Mouse (Mus musculus) MEL (cell line): Measurements from ENCODE around the gene Adap2. TPM values are rescaled to one million over a fixed set of nuclear protein-coding genes. Genes with fewer than 3 reads are reported as not detected.
A peak's percentile ranks its signal among the peaks of the same experiment; 100 is the strongest.

Experiments
- DNase-seq: peaks from one replicate; pipeline ENCODE4 v3.0.0; 2011; ENCODE audit warnings: low read depth, low spot score
- H3K27ac ChIP-seq: 2 replicates; pipeline ENCODE4 v1.5.1; 2012; ENCODE audit warnings: low read depth, mild to moderate bottlenecking, control low read depth, low read length, moderate library complexity; ENCODE audit not compliant: control insufficient read depth
- H3K27me3 ChIP-seq, 2 experiments: fragments of 150-350 bp in 1 of 2; sonication (generic) in 1 of 2; 2 replicates each; pipeline ENCODE4 v1.6.1; 2012; ENCODE audit warnings: low read length in 2 of 2, mild to moderate bottlenecking in 2 of 2, improper control_type of control experiment in 1 of 2, moderate library complexity in 1 of 2; ENCODE audit not compliant: insufficient read depth in 2 of 2, control insufficient read depth in 1 of 2
- H3K36me3 ChIP-seq, 2 experiments: 2 replicates each; pipeline ENCODE4 v1.6.1; 2012 to 2014; ENCODE audit warnings: low read length in 2 of 2, improper control_type of control experiment in 1 of 2, inconsistent platforms in 1 of 2, mild to moderate bottlenecking in 1 of 2; ENCODE audit not compliant: insufficient read depth in 2 of 2, control insufficient read depth in 1 of 2
- H3K4me1 ChIP-seq, 2 experiments: fragments of 150-350 bp in 1 of 2; sonication (generic) in 1 of 2; 2 replicates each; pipeline ENCODE4 v1.6.1; 2012; ENCODE audit warnings: low read length in 2 of 2, improper control_type of control experiment in 1 of 2, mild to moderate bottlenecking in 1 of 2; ENCODE audit not compliant: insufficient read depth in 2 of 2, control insufficient read depth in 1 of 2
- H3K4me3 ChIP-seq, 2 experiments: fragments of 150-350 bp in 1 of 2; sonication (generic) in 1 of 2; 2 replicates each; pipeline ENCODE4 v1.5.1; 2012; ENCODE audit warnings: low read depth in 2 of 2, low read length in 2 of 2, mild to moderate bottlenecking in 2 of 2, moderate library complexity in 2 of 2, control low read depth in 1 of 2, improper control_type of control experiment in 1 of 2; ENCODE audit not compliant: control insufficient read depth in 1 of 2, insufficient read depth in 1 of 2
- H3K79me2 ChIP-seq: 2 replicates; pipeline ENCODE4 v1.6.1; 2012; ENCODE audit warnings: mild to moderate bottlenecking, low read length, moderate library complexity; ENCODE audit not compliant: control insufficient read depth, poor library complexity, insufficient read depth
- H3K9ac ChIP-seq: 2 replicates; pipeline ENCODE4 v1.6.1; 2012; ENCODE audit warnings: low read depth, mild to moderate bottlenecking, control low read depth, low read length, moderate library complexity; ENCODE audit not compliant: control insufficient read depth, poor library complexity, severe bottlenecking
- H3K9me3 ChIP-seq: fragments of 150-350 bp; sonication (generic); replicated peaks from 2 replicates; pipeline ENCODE4 v1.6.1; 2012; ENCODE audit warnings: mild to moderate bottlenecking, low read length, improper control_type of control experiment, moderate library complexity; ENCODE audit not compliant: insufficient read depth
- BHLHE40 ChIP-seq: IDR thresholded peaks from 2 replicates; pipeline ENCODE4 v1.6.1; 2012; ENCODE audit warnings: low read depth, mild to moderate bottlenecking, inconsistent platforms, low read length, improper control_type of control experiment, borderline replicate concordance
- CHD1 ChIP-seq: IDR thresholded peaks from 2 replicates; pipeline ENCODE4 v1.6.1; 2012; ENCODE audit warnings: low read depth, mild to moderate bottlenecking, inconsistent platforms, low read length, improper control_type of control experiment
- CHD2 ChIP-seq: IDR thresholded peaks from 2 replicates; pipeline ENCODE4 v1.6.1; 2011; ENCODE audit warnings: low read length, improper control_type of control experiment
- CTCF ChIP-seq, 3 experiments: IDR thresholded peaks in 2 of 3; conservative IDR thresholded peaks in 1 of 3; 2 replicates each; pipeline ENCODE4 v1.5.1; 2011 to 2012; ENCODE audit warnings: low read length in 3 of 3, low read depth in 2 of 3, mild to moderate bottlenecking in 2 of 3, improper control_type of control experiment in 1 of 3, inconsistent platforms in 1 of 3, mixed read lengths in 1 of 3, moderate library complexity in 1 of 3; ENCODE audit not compliant: control insufficient read depth in 1 of 3, insufficient read depth in 1 of 3, poor library complexity in 1 of 3, severe bottlenecking in 1 of 3
- E2F4 ChIP-seq: IDR thresholded peaks from 2 replicates; pipeline ENCODE4 v1.6.1; 2011; ENCODE audit warnings: low read depth, low read length, improper control_type of control experiment, borderline replicate concordance
- ELF1 ChIP-seq: IDR thresholded peaks from 2 replicates; pipeline ENCODE4 v1.6.1; 2014; ENCODE audit warnings: low read depth, mild to moderate bottlenecking, inconsistent platforms, low read length, improper control_type of control experiment, moderate library complexity
- EP300 ChIP-seq, 2 experiments: IDR thresholded peaks; 2 replicates each; pipeline ENCODE4 v1.6.1; 2011; ENCODE audit warnings: improper control_type of control experiment in 2 of 2, low read length in 2 of 2, low read depth in 1 of 2, mild to moderate bottlenecking in 1 of 2
- HCFC1 ChIP-seq: IDR thresholded peaks from 2 replicates; pipeline ENCODE4 v1.6.1; 2012; ENCODE audit warnings: low read depth, mild to moderate bottlenecking, inconsistent platforms, low read length, improper control_type of control experiment, moderate library complexity
- KAT2A ChIP-seq: conservative IDR thresholded peaks from 2 replicates; pipeline ENCODE4 v1.6.1; 2012; ENCODE audit warnings: low read depth, low read length, improper control_type of control experiment, inconsistent platforms
- MAFK ChIP-seq: IDR thresholded peaks from 2 replicates; pipeline ENCODE4 v1.6.1; 2011; ENCODE audit warnings: low read depth, mild to moderate bottlenecking, low read length, improper control_type of control experiment, borderline replicate concordance
- MAX ChIP-seq: IDR thresholded peaks from 2 replicates; pipeline ENCODE4 v1.6.1; 2011; ENCODE audit warnings: low read length, improper control_type of control experiment
- MAZ ChIP-seq: IDR thresholded peaks from 2 replicates; pipeline ENCODE4 v1.6.1; 2012; ENCODE audit warnings: low read depth, mild to moderate bottlenecking, inconsistent platforms, low read length, improper control_type of control experiment
- POLR2AphosphoS2 ChIP-seq: IDR thresholded peaks from 2 replicates; pipeline ENCODE4 v1.6.1; 2011; ENCODE audit warnings: low read length, improper control_type of control experiment
- RCOR1 ChIP-seq: IDR thresholded peaks from 2 replicates; pipeline ENCODE4 v1.6.1; 2012; ENCODE audit warnings: low read depth, mild to moderate bottlenecking, inconsistent platforms, low read length, improper control_type of control experiment
- SIN3A ChIP-seq: IDR thresholded peaks from 2 replicates; pipeline ENCODE4 v1.6.1; 2012; ENCODE audit warnings: low read length, improper control_type of control experiment, inconsistent platforms
- USF1 ChIP-seq: IDR thresholded peaks from 2 replicates; pipeline ENCODE4 v1.6.1; 2014; ENCODE audit warnings: low read depth, mild to moderate bottlenecking, inconsistent platforms, low read length, improper control_type of control experiment, moderate library complexity
- USF2 ChIP-seq, 2 experiments: IDR thresholded peaks; 2 replicates each; pipeline ENCODE4 v1.6.1; 2011 to 2012; ENCODE audit warnings: improper control_type of control experiment in 2 of 2, low read length in 2 of 2, borderline replicate concordance in 1 of 2, inconsistent platforms in 1 of 2, low read depth in 1 of 2, mild to moderate bottlenecking in 1 of 2; ENCODE audit not compliant: insufficient read depth in 1 of 2
- ZC3H11A ChIP-seq: IDR thresholded peaks from 2 replicates; pipeline ENCODE4 v1.6.1; 2012; ENCODE audit warnings: low read depth, mild to moderate bottlenecking, inconsistent platforms, low read length, improper control_type of control experiment
- ZMIZ1 ChIP-seq: IDR thresholded peaks from 2 replicates; pipeline ENCODE4 v1.6.1; 2012; ENCODE audit warnings: low read depth, mild to moderate bottlenecking, inconsistent platforms, low read length, improper control_type of control experiment, moderate library complexity
- polyA plus RNA-seq, 2 experiments: library from polyadenylated mRNA; stranded (reverse) in 1 of 2; unstranded in 1 of 2; fragments of >175 nt in 1 of 2; fragments of >200 nt in 1 of 2; gene quantifications; 2 replicates each; pipeline versions ENCODE4 v1.2.1 to v1.2.4; 2012; ENCODE audit warnings: low replicate concordance in 2 of 2, low read depth in 1 of 2; ENCODE audit not compliant: insufficient read length in 2 of 2, insufficient read depth in 1 of 2, missing spikeins in 1 of 2
- total RNA-seq: library from RNA; depleted of rRNA; stranded (reverse); fragments of 300-350 nt; gene quantifications from 2 replicates; pipeline ENCODE4 v1.2.3, GENCODE M21; 2012

The Adap2 gene
- total and polyA plus RNA-seq, 3 experiments = not detected

GRCm38 (mm10) chr11:80163362-80164116 lies 9.6 kb downstream of the Adap2 start:
- Histone ChIP-seq H3K27ac (no peak overlapping the region), H3K27me3 (peaks cover 7 to 12% of the 10 kb centered on the region in 2 experiments; a peak in 3 of 4 replicates), H3K79me2 (no peaks in the 10 kb centered on the region), H3K9ac (no peak overlapping the region), H3K9me3 (no peaks in the 10 kb centered on the region), H3K36me3 (no peaks in the 10 kb centered on the region), H3K4me3 (no peak overlapping the region), H3K4me1 (no peaks in the 10 kb centered on the region; a peak in 1 of 4 replicates)
- TF ChIP-seq CHD1 (no peak), EP300 (IDR thresholded peaks at IDR 0.05; ENCODE audit: low read depth in 1 of 2, low read length in 2 of 2) (peak in 1 of 2 experiments; percentile 6; a peak in 1 of 4 replicates), HCFC1 (no peak), USF1 (no peak), ELF1 (no peak), RCOR1 (no peak), ZMIZ1 (no peak)
- DNase-seq = no peak

- Histone ChIP-seq H3K27me3 (peaks cover 5 to 10% of the 10 kb centered on the region in 2 experiments; a peak in 3 of 4 replicates), H3K79me2 (no peaks in the 10 kb centered on the region), H3K9me3 (no peaks in the 10 kb centered on the region), H3K36me3 (no peaks in the 10 kb centered on the region), H3K9ac (no peak overlapping the region), H3K4me3 (no peak overlapping the region), H3K27ac (no peak overlapping the region), H3K4me1 (no peaks in the 10 kb centered on the region; a peak in 1 of 4 replicates)
- TF ChIP-seq ZMIZ1 (no peak), E2F4 (no peak), CHD2 (no peak), MAFK (no peak), ZC3H11A (no peak), POLR2AphosphoS2 (no peak), CTCF (IDR thresholded peaks at IDR 0.05 in 2 of 3, conservative IDR thresholded peaks at IDR 0.05 in 1 of 3; ENCODE audit: control insufficient read depth in 1 of 3, insufficient read depth in 1 of 3, low read depth in 2 of 3, low read length in 3 of 3, poor library complexity in 1 of 3, severe bottlenecking in 1 of 3) (no peak), USF2 (IDR thresholded peaks at IDR 0.05; ENCODE audit: borderline replicate concordance in 1 of 2, insufficient read depth in 1 of 2, low read depth in 1 of 2, low read length in 2 of 2) (no peak), BHLHE40 (no peak), SIN3A (no peak), MAX (no peak), ELF1 (no peak), KAT2A (no peak), MAZ (no peak)
- no peak for DNase-seq
These were observed 10.3 kb downstream of the Adap2 start for GRCm38 (mm10) chr11:80164224-80164623.
